ENCODE assay signal across 8 mouse cellular contexts in the genomic region with DNA sequence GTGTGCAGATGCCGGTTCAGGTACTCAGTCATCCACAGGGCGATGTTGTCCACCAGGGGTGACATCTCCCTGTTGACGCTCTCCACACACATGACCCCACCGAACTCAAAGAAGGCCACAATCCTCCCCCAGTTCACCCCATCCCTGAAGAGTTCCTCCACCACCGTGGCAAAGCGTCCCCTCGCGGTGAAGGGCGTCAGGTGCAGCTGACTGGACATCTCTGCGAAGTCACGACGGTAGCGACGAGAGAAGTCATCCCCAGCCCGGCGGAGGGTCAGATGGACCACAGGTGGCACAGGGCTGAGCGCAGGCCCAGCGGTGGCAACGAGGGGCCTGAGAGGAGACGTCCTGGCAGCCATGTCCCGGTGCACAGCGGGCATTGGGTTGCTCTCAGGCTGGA. TPM values are rescaled to one million over a fixed set of nuclear protein-coding genes. Genes with fewer than 3 reads are reported as not detected.
DNase-seq lines count a peak whose midpoint lies in the region; ATAC-seq and TF ChIP-seq lines count a peak whose summit lies in the region.

No protein-coding gene starts in this region.

- peak overlapping the region; percentile 76 for H3K4me3 ChIP-seq in embryonic facial prominence, embryonic 12.5 days
- peak overlapping the region; percentile 78 for H3K4me3 ChIP-seq in heart, embryonic 11.5 days (ENCODE audit: low read depth, low read length)
- H3K4me3 ChIP-seq in liver, embryonic 15.5 days (replicated peaks): peak overlapping the region; percentile 61
- no peak overlapping the region for H3K4me3 ChIP-seq in myocyte

- peak overlapping the region; percentile 95 for H3K4me2 ChIP-seq in embryonic facial prominence, embryonic 12.5 days (replicated peaks)
- H3K4me2 ChIP-seq in heart, embryonic 11.5 days: peak overlapping the region; percentile 95
- H3K4me2 ChIP-seq in liver, embryonic 15.5 days: peak overlapping the region; percentile 78
- peak overlapping the region; percentile 81 for H3K4me2 ChIP-seq in myocyte (ENCODE audit: low read depth)

- no peaks in the 10 kb centered on the region for H3K79me2 ChIP-seq in myocyte (ENCODE audit: control insufficient read depth, insufficient read depth)

- no peaks in the 10 kb centered on the region for H3K9me3 ChIP-seq in embryonic facial prominence, embryonic 12.5 days
- H3K9me3 ChIP-seq in heart, embryonic 11.5 days (replicated peaks; ENCODE audit: control insufficient read depth, low read length): no peaks in the 10 kb centered on the region
- no peaks in the 10 kb centered on the region for H3K9me3 ChIP-seq in liver, embryonic 15.5 days (replicated peaks)

- no peaks in the 10 kb centered on the region for H3K27me3 ChIP-seq in embryonic facial prominence, embryonic 12.5 days
- no peaks in the 10 kb centered on the region for H3K27me3 ChIP-seq in heart, embryonic 11.5 days (ENCODE audit: control insufficient read depth, insufficient read depth, low read length)
- H3K27me3 ChIP-seq in liver, embryonic 15.5 days: peaks cover 47% of the 10 kb centered on the region
- H3K27me3 ChIP-seq in myocyte (ENCODE audit: control insufficient read depth, insufficient read depth, insufficient read length): no peaks in the 10 kb centered on the region

- TF ChIP-seq POLR2A in myocyte (IDR thresholded peaks at IDR 0.05; ENCODE audit: insufficient read length, low read depth): no peak

- H3K4me1 ChIP-seq in embryonic facial prominence, embryonic 12.5 days: peaks cover 17% of the 10 kb centered on the region
- H3K4me1 ChIP-seq in heart, embryonic 11.5 days (ENCODE audit: control insufficient read depth, insufficient read depth, low read length): peaks cover 15% of the 10 kb centered on the region; the same call in 1 of the 2 replicates
- H3K4me1 ChIP-seq in liver, embryonic 15.5 days (replicated peaks): peaks cover 19% of the 10 kb centered on the region

- no peak overlapping the region for H3ac ChIP-seq in myocyte (ENCODE audit: control insufficient read depth, insufficient read length)

- DNase-seq in left cerebral cortex, adult 18-20 months (ENCODE audit: low spot score in 2 of 2): peak; percentile 60 to 61
- DNase-seq in left cerebral cortex, adult 11 months (ENCODE audit: low spot score): no peak
- peak; percentile 32 to 61 for DNase-seq in kidney, adult 8-10 months
- DNase-seq in spleen, postnatal 4 days (ENCODE audit: low spot score in 2 of 2): peak; percentile 55 to 84

- ATAC-seq in embryonic facial prominence, embryonic 12.5 days (ENCODE audit: insufficient number of reproducible peaks, insufficient read depth, low FRiP score, low TSS enrichment): no peak
- no peak for ATAC-seq in heart, embryonic 11.5 days (replicated peaks; ENCODE audit: insufficient number of reproducible peaks, low FRiP score, low TSS enrichment)
- ATAC-seq in liver, embryonic 15.5 days (ENCODE audit: insufficient read depth): no peak

- H3K36me3 ChIP-seq in embryonic facial prominence, embryonic 12.5 days: no peaks in the 10 kb centered on the region
- H3K36me3 ChIP-seq in heart, embryonic 11.5 days (ENCODE audit: control insufficient read depth, insufficient read depth, low read length): no peaks in the 10 kb centered on the region
- no peaks in the 10 kb centered on the region for H3K36me3 ChIP-seq in liver, embryonic 15.5 days (replicated peaks)
- no peaks in the 10 kb centered on the region for H3K36me3 ChIP-seq in myocyte (ENCODE audit: control insufficient read depth, insufficient read depth)

- no peak overlapping the region for H3K27ac ChIP-seq in embryonic facial prominence, embryonic 12.5 days
- no peak overlapping the region for H3K27ac ChIP-seq in heart, embryonic 11.5 days (ENCODE audit: low read depth, low read length)
- H3K27ac ChIP-seq in liver, embryonic 15.5 days (replicated peaks): no peak overlapping the region

- peak overlapping the region; percentile 63 for H3K9ac ChIP-seq in embryonic facial prominence, embryonic 12.5 days
- H3K9ac ChIP-seq in heart, embryonic 11.5 days (ENCODE audit: low read depth, low read length): peak overlapping the region; percentile 62
- no peak overlapping the region for H3K9ac ChIP-seq in liver, embryonic 15.5 days

- WGBS in embryonic facial prominence, embryonic 12.5 days: 11% methylated on average over 22 of the region's 22 CpGs
- 10% methylated on average over 19 of the region's 22 CpGs for WGBS in heart, embryonic 11.5 days (ENCODE audit: insufficient replicate concordance)
- WGBS in liver, embryonic 15.5 days (ENCODE audit: insufficient replicate concordance): 10% methylated on average over 22 of the region's 22 CpGs

TF ChIP-seq in myocyte, 11 proteins besides CTCF, POLR2A, EP300 and RAD21:
- TF ChIP-seq REST (IDR thresholded peaks at IDR 0.05; ENCODE audit: insufficient read depth, insufficient read length) (no peak), MAX (IDR thresholded peaks at IDR 0.05; ENCODE audit: low read depth) (no peak), MYOG (IDR thresholded peaks at IDR 0.05; ENCODE audit: control insufficient read depth in 1 of 3, insufficient read depth in 1 of 3, insufficient read length in 2 of 3, low read depth in 2 of 3) (no peak), POLR2AphosphoS2 (IDR thresholded peaks at IDR 0.05; ENCODE audit: insufficient read length, low read depth) (no peak), CEBPB (IDR thresholded peaks at IDR 0.05; ENCODE audit: insufficient read depth, poor library complexity, severe bottlenecking) (no peak), USF1 (IDR thresholded peaks at IDR 0.05; ENCODE audit: low read depth) (no peak), TCF12 (IDR thresholded peaks at IDR 0.05; ENCODE audit: insufficient read depth, poor library complexity, severe bottlenecking) (no peak), MYOD1 (IDR thresholded peaks at IDR 0.05; ENCODE audit: control insufficient read depth in 1 of 3, insufficient read length in 2 of 3, low read depth in 2 of 3) (no peak), E2F4 (IDR thresholded peaks at IDR 0.05; ENCODE audit: insufficient read depth) (no peak), TCF3 (IDR thresholded peaks at IDR 0.05; ENCODE audit: insufficient read length, low read depth) (no peak), SRF (IDR thresholded peaks at IDR 0.05; ENCODE audit: control insufficient read depth, insufficient read length, low read depth) (no peak)

RNA-seq across cellular contexts. Expression of gene Bcl2, which starts 1.7 kb away (rescaled TPM):
- total RNA-seq in left cerebral cortex, adult 18-20 months (2021): 10 to 100 TPM; 16.9 to 19.1 TPM
- polyA plus RNA-seq in embryonic facial prominence, embryonic 12.5 days (2016; fragmentation: Nextera tagmentation; extraction: Ambion mirVana): 18.1 TPM in 2 replicates
- polyA plus RNA-seq in heart, embryonic 11.5 days (2014; fragmentation: Nextera tagmentation; extraction: Ambion mirVana): 7.3 and 7.9 TPM in 2 replicates
- 0.84 TPM in 2 replicates for polyA plus RNA-seq in liver, embryonic 15.5 days (2015; fragmentation: Nextera tagmentation; extraction: Ambion mirVana)
- polyA plus RNA-seq in myocyte (2012; fragmentation: generic; extraction: Trizol): 1.9 TPM

RNA-seq across cellular contexts. Expression of gene Kdsr, which starts 47.2 kb away (rescaled TPM):
- total RNA-seq in left cerebral cortex, adult 18-20 months (2021): 10 to 100 TPM; 27.3 to 28.4 TPM
- 12.5 and 13.4 TPM in 2 replicates for polyA plus RNA-seq in embryonic facial prominence, embryonic 12.5 days (2016; fragmentation: Nextera tagmentation; extraction: Ambion mirVana)
- 7.1 and 8.2 TPM in 2 replicates for polyA plus RNA-seq in heart, embryonic 11.5 days (2014; fragmentation: Nextera tagmentation; extraction: Ambion mirVana)
- 3.0 and 3.7 TPM in 2 replicates for polyA plus RNA-seq in liver, embryonic 15.5 days (2015; fragmentation: Nextera tagmentation; extraction: Ambion mirVana)
- 9.9 TPM for polyA plus RNA-seq in myocyte (2012; fragmentation: generic; extraction: Trizol)
